Mouse (Mus musculus): Measurements from ENCODE around the gene Plekhf1.

The Plekhf1 gene

DNA sequence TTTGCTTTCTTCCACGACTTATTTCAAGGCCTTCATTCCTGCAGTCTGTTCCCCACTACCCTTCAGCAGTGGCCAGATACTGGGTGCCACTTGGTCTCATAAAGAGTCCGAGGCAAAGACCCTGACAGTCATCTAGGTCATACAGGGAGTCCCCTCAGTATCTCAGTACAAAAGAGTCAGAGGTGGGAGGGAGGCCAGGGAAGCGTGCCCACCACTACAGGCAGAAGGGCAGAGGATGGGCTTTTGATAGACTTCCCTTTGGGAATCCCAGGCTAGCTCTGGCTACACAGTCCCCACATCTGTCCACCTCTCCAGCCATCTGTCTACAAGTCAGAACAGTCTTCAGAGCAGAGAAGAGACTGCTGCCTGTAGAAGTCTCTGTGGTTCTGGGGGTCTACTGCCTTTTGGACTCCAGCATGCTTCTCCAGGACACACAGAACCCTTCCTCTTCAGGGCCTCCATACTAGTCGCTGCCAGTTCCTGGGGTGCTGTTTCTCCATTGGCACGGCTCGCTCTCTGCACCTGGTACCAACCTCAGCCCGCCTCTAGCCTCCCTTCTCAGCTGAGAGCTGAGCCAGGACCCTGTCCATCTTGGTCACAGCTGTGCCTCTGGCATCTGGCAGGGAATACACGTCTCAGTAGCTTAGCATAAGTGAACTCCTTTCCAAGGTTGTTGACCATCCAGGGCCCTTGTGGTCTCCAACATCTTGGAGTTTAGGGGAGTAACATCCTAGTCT, 9.0 kb downstream of the Plekhf1 start:
- DNase-seq (ENCODE audit: low read depth, low spot score): no peak

- no peak for DNase-seq (ENCODE audit: low read depth, low spot score)
These were observed 10.2 kb downstream of the Plekhf1 start for GRCm38 (mm10) chr7:38217417-38218171.

- DNase-seq (ENCODE audit: low read depth, low spot score): no peak
These were observed 12.1 kb downstream of the Plekhf1 start for GRCm38 (mm10) chr7:38215697-38216096.

DNA sequence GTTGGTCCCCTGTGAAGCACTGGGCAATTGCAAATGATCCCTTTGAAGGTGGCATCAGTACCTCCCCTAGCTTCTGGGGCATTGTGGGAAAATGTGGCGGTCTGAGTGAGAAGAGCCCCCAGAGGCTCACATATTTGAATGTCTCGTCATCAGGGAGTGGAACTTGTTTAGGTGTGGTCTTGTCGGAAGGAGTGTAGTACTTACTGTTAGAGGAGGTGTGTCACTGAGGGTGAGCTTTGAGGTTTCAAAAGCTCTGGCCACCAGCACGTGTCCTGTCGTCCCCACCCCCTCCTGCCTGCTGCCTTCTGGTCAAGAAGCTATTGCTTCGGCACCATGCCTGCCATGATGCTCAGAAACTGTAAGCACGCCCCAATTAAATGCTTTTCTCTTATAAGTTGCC, 12.5 kb downstream of the Plekhf1 start:
- DNase-seq (ENCODE audit: low read depth, low spot score): no peak

DNA sequence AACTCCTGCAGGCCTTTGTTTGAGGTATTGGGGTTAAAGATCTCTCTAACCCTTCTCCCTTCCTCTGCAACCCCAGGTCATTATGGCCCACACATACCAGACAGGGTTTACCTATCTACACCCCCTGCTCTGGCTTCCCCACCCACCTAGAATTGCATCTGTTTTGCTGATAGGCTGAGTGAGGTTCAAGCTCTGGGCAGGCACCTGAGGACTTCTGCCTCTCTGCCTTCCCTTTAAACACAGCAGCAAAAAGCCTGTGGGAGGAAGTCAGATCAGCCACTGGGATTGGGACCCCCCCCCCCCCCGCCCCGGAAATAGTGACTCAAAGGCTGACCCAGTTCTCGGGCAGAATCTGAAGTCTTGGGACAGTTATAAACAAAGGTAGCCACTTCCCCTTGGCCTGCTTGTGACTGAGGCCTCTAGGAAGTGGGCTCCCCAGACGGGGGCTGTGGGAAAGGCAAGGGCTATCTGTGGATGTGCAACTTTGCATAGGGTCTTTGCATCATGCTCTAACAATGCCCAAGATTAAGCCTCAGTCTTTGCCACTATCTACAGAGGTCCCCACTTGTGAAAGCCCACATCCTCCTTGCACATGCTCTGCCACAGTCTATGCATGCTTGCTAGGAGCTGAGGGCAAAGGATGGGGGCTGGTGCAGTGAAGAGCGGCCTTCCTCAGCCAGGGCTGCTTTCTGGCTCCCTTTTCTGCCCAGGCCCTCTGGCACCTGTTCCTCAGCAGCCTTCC, 13.2 kb downstream of the Plekhf1 start:
- no peak for DNase-seq (ENCODE audit: low read depth, low spot score)

- no peak for DNase-seq (ENCODE audit: low read depth, low spot score)
These were observed 15.2 kb downstream of the Plekhf1 start for GRCm38 (mm10) chr7:38212651-38213062.

DNA sequence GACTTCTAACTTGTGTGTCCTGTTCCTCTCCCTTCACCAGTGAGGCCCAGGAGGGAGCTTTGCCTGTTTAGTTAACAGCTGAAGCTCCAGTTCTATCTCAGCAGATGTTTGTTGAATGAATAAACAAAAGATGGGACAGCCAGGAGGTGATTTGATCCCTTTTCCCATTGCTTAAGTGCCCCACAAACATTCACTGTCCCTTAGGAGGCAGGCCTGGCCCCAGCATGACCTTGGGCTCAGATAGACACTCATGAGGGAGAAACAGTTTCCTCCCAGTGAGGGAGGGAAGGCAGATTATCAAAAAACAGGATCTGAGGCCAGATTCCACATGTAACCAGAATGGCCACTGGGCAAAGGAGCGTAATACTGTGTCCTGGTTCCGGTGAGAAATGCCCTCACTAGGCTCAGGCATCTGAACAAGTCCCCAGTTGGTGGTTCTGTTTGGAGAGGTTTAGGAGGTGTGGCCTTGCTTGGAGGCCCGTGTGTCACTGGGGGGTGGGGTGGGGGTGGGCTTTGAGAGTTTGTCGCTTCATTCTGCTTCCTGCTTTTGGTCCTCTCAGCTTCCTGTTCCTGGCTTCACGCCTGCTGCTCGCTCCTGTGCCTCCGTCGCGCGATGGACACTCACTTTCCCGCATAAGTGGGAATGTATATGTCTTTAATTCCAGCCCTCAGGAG, 18.2 kb downstream of the Plekhf1 start:
- no peak for DNase-seq (ENCODE audit: low read depth, low spot score)

- DNase-seq (ENCODE audit: low read depth, low spot score): no peak
These were observed 18.8 kb downstream of the Plekhf1 start for GRCm38 (mm10) chr7:38208969-38209368.

- DNase-seq (ENCODE audit: low read depth, low spot score): no peak
These were observed 21.3 kb downstream of the Plekhf1 start for GRCm38 (mm10) chr7:38206564-38206963.

DNA sequence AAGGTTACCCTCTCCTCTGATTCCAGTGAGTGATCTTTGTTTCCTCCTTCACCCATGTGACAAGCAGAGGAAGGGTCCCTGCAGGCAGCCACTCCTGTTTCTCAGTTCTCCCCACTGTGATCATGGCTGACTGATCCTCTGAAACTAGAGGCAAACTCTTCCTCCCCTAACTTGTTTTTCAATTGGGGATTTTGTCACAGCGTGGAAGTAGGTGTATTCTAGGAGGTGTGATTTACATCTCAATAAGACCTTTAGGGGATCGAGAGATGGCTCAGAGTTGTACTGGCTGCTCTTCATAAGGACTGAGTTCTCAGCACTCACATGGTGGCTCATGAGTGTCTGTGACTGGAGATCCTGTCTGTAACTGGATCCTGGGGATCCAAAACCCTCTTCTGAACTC, 22.0 kb downstream of the Plekhf1 start:
- no peak for DNase-seq (ENCODE audit: low read depth, low spot score)

DNA sequence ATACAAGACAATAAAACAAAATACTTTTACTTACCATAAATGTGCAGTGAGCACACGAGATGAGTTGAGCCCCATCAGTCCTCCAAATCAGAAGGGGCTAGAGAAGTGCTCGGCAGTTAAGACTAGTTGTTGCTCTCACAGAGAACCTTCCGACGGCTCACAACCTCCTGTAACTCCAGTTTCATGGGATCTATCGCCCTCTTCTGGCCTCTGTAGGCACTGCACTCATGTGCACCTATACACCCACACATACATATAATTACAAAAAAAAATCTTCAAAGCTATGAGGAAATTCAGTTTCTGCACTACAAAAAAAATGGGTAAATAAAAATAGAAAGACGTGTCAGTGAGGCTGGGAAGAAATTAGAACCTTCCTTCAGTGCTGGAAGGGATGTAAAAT, 23.5 kb downstream of the Plekhf1 start:
- DNase-seq (ENCODE audit: low read depth, low spot score): no peak

DNA sequence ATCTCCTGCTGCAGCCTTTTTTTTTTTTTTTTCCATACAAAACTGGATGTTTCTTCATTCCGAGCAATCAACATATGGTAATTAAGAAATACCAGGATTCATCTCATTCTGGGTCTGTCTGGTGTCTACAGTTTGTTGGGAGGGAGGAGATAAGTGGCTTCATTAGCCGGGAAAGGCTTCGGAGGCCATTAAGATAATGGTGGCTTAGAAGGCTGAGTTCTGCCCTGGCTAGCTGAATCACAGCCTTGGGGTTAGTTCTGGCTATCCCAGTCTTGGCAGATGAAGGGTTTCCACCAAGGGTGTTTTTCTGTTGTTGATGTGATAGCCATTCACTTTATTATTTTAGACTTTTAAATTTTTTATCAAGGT, 26.5 kb downstream of the Plekhf1 start:
- DNase-seq (ENCODE audit: low read depth, low spot score): no peak

DNA sequence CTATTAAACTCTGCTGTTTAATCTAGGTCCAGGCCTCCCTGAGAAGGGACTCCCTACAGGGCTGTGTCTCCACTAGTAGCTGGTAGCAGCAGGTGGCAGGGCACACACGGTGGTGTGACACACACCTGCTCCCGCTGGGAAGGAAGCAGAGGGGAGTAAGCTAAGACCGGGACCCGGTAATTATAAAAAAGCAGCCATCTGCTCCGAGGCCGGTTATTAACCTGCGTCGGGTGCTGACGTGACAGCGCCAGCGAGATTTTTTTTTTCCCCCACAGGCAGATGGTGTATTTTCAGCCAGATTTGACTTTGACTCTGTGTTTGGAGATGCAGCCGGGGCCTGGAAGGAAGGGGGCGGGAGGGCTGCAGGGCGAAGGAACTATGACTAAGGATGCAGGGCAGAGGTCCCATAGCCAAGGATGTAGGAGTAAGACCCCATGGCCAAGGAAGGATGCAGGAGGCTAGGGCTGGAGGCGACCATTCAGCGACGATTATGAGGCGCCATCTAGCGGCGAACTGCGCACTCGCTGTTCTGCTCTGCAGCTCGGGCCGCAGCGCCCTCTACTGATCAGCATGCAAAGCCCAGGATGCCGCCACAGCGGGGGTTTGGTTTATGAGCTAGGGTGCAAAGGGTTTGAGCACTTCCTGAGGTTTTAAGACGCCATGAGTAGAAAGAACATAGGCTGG, 27.1 kb downstream of the Plekhf1 start:
- DNase-seq (ENCODE audit: low read depth, low spot score): peak; percentile 70

- no peak for DNase-seq (ENCODE audit: low read depth, low spot score)
These were observed 27.8 kb downstream of the Plekhf1 start for GRCm38 (mm10) chr7:38199907-38200605.

- peak; percentile 59 for DNase-seq (ENCODE audit: low read depth, low spot score)
These were observed 36.2 kb downstream of the Plekhf1 start for GRCm38 (mm10) chr7:38191571-38191970.

DNA sequence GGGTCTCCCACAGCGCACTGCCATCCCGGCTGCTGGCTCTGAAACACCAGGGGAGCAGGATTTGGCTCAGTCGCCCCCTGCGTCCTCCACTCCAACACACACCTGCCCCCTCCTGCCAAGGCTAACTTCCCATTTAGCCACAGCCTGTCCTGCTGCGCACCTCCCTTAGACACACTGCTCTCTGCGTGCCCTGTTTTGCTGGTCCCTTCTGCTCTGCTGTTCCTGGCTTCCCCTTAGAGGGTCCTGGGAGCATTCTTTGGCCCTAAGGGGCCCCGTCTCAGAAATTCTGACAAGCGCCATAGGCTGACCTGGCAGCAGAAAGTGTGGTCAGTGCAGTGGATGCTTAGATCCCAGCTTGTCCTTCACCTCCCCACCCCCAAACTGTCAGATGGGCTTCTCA, 36.7 kb downstream of the Plekhf1 start:
- DNase-seq (ENCODE audit: low read depth, low spot score): no peak

DNA sequence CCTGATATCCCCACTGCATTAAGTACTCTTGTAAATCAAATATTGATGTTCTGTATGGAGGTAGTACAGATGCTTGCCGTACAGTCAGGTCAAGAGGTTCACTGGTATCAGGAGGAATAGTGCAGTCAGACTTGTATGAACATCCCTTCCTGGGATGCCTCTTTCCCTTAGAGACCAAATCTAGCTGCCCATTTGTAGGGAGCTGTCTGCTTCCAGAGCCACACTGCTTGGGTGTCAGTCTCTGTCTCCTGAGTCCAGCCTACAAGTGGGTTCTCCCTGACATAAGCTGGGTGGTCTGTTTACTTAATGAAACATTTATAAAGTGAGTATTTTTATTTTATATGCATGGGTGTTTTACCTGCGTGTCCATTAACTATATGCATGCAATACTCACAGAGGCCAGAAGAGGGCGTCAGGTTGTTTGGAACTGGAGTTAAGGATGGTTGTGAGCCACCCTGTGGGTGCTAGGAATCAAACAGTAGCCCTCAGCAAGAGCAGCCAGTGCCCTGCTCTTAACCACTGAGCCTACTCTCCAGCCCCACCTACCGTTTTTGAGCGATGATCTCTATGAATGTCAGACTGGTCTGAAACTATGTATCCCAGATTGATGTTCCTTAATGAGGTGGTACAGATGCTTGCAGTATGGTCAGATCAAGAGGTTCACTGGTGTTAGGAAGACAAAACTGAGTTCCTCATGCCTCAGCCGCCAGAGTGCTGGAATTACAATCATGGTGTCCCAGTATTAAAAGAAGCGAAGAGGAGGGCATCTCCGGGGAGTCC, 37.6 kb downstream of the Plekhf1 start:
- no peak for DNase-seq (ENCODE audit: low read depth, low spot score)

GRCm38 (mm10) chr7:38189136-38189982, 38.5 kb downstream of the Plekhf1 start:
- DNase-seq (ENCODE audit: low read depth, low spot score): no peak
